Mouse (Mus musculus) heart, embryonic 14.5 days (tissue): ENCODE data around the gene Tbcb. TPM values are rescaled to one million over a fixed set of nuclear protein-coding genes. Genes with fewer than 3 reads are reported as not detected.
"Not testable (repeated sequence)": the region's sequence is repeated elsewhere in the genome, so short reads cannot be mapped to it uniquely, and the experiment has no call there.

ENCODE experiments used
- ATAC-seq: fragments of 200-750 bp; cut with Nextera tagmentation; 2 replicates; pipeline ENCODE4 v1.8.0; 2017; ENCODE audit warnings: low read depth, moderate TSS enrichment; ENCODE audit not compliant: insufficient number of reproducible peaks, insufficient read depth, low FRiP score
- H3K27ac ChIP-seq, 2 experiments: fragments of 200-500 bp in 1 of 2; fragments of 300-500 bp in 1 of 2; sonication (generic) in 1 of 2; replicated peaks in 1 of 2; 2 replicates each; pipeline ENCODE4 v1.5.1; 2012 to 2014; ENCODE audit warnings: low read depth in 2 of 2, low read length in 2 of 2, control low read depth in 1 of 2, mild to moderate bottlenecking in 1 of 2, mixed read lengths in 1 of 2; ENCODE audit not compliant: control insufficient read depth in 1 of 2, insufficient read depth in 1 of 2
- H3K27me3 ChIP-seq: fragments of 300-500 bp; sonication (generic); 2 replicates; pipeline ENCODE4 v1.6.1; 2014; ENCODE audit warnings: mild to moderate bottlenecking, low read length, control low read depth; ENCODE audit not compliant: control insufficient read depth, insufficient read depth
- H3K36me3 ChIP-seq: fragments of 300-500 bp; sonication (generic); 2 replicates; pipeline ENCODE4 v1.6.1; 2014; ENCODE audit warnings: mild to moderate bottlenecking, control low read depth, low read length, mixed read lengths; ENCODE audit not compliant: control insufficient read depth, insufficient read depth
- H3K4me1 ChIP-seq, 2 experiments: fragments of 200-500 bp in 1 of 2; fragments of 300-500 bp in 1 of 2; sonication (generic) in 1 of 2; 2 replicates each; pipeline ENCODE4 v1.6.1; 2012 to 2014; ENCODE audit warnings: low read length in 2 of 2, control low read depth in 1 of 2, mixed read lengths in 1 of 2; ENCODE audit not compliant: control insufficient read depth in 2 of 2, insufficient read depth in 2 of 2
- H3K4me2 ChIP-seq: fragments of 300-500 bp; sonication (generic); 2 replicates; pipeline ENCODE4 v1.6.1; 2014; ENCODE audit warnings: mild to moderate bottlenecking, low read length
- H3K4me3 ChIP-seq, 2 experiments: fragments of 200-500 bp in 1 of 2; fragments of 300-500 bp in 1 of 2; sonication (generic) in 1 of 2; 2 replicates each; pipeline ENCODE4 v1.5.1; 2012 to 2014; ENCODE audit warnings: low read length in 2 of 2, mild to moderate bottlenecking in 2 of 2, control low read depth in 1 of 2, low read depth in 1 of 2, moderate library complexity in 1 of 2; ENCODE audit not compliant: control insufficient read depth in 1 of 2, insufficient read depth in 1 of 2
- H3K9ac ChIP-seq: fragments of 300-500 bp; sonication (generic); 2 replicates; pipeline ENCODE4 v1.6.1; 2014; ENCODE audit warnings: mild to moderate bottlenecking, low read length
- H3K9me3 ChIP-seq: fragments of 300-500 bp; sonication (generic); 2 replicates; pipeline ENCODE4 v1.6.1; 2016; ENCODE audit warnings: low read length, control low read depth; ENCODE audit not compliant: control insufficient read depth
- WGBS: fragments of 180-500 bp; shearing (Covaris S2); extraction: QIAGEN DNeasy Blood & Tissue Kit; methylation state at CpG from one replicate; pipeline ENCODE4 v1.1.7; 2014; 5-methylcytosine and 5-hydroxymethylcytosine counted together
- polyA plus RNA-seq: library from polyadenylated mRNA; unstranded; fragments of >200 nt; fragmentation: Nextera tagmentation; extraction: Ambion mirVana; gene quantifications from 2 replicates; pipeline ENCODE4 v1.2.1, GENCODE M21; 2014

The Tbcb gene
- polyA plus RNA-seq, 1 experiment from 2014 or later: 137 TPM

GRCm38 (mm10) chr7:30213881-30214280 is 18.2 kb downstream of the Tbcb start:
- Histone ChIP-seq H3K4me1 (peaks cover under 1 to 3% of the 10 kb centered on the region in 2 experiments; a peak in 2 of 4 replicates), H3K27me3 (no peaks in the 10 kb centered on the region), H3K4me3 (no peak overlapping the region), H3K27ac (no peak overlapping the region), H3K9ac (no peak overlapping the region), H3K4me2 (no peak overlapping the region), H3K36me3 (no peaks in the 10 kb centered on the region), H3K9me3 (no peaks in the 10 kb centered on the region)
- ATAC-seq: no peak
- 70% methylated on average over 3 of the region's 3 CpGs for WGBS

GRCm38 (mm10) chr7:30211025-30211424 is 21.0 kb downstream of the Tbcb start:
- no peak overlapping the region for H3K4me3 ChIP-seq
- H3K4me1 ChIP-seq: no peaks in the 10 kb centered on the region
- H3K36me3 ChIP-seq: no peaks in the 10 kb centered on the region
- H3K27ac ChIP-seq: no peak overlapping the region
- no peaks in the 10 kb centered on the region for H3K27me3 ChIP-seq
- H3K4me2 ChIP-seq: no peak overlapping the region
- 24% methylated on average over 4 of the region's 4 CpGs for WGBS
- H3K9ac ChIP-seq: no peak overlapping the region
- ATAC-seq: no peak
- H3K9me3 ChIP-seq: no peaks in the 10 kb centered on the region

GRCm38 (mm10) chr7:30206364-30206763 is 25.7 kb downstream of the Tbcb start:
- H3K36me3 ChIP-seq, H3K27me3 ChIP-seq, H3K9me3 ChIP-seq, H3K9ac ChIP-seq, ATAC-seq, H3K4me1 ChIP-seq, H3K4me2 ChIP-seq, H3K4me3 ChIP-seq, H3K27ac ChIP-seq: not testable (repeated sequence)
- WGBS: 49% methylated on average over 5 of the region's 5 CpGs

- no peak overlapping the region for H3K4me2 ChIP-seq
- no peak for ATAC-seq
- H3K9ac ChIP-seq: no peak overlapping the region
- no peaks in the 10 kb centered on the region for H3K9me3 ChIP-seq
- no peaks in the 10 kb centered on the region for H3K27me3 ChIP-seq
- H3K4me1 ChIP-seq: peaks cover 7% of the 10 kb centered on the region in 2 experiments; a peak in 3 of 4 replicates
- no peak overlapping the region for H3K27ac ChIP-seq
- 3% methylated on average over 2 of the region's 2 CpGs for WGBS
- no peak overlapping the region for H3K4me3 ChIP-seq
- H3K36me3 ChIP-seq: no peaks in the 10 kb centered on the region
Observed at GRCm38 (mm10) chr7:30205383-30205782, 26.7 kb downstream of the Tbcb start.

- Histone ChIP-seq H3K36me3 (no peaks in the 10 kb centered on the region), H3K4me3 (no peak overlapping the region), H3K27me3 (no peaks in the 10 kb centered on the region), H3K9me3 (no peaks in the 10 kb centered on the region), H3K4me1 (peaks cover 7% of the 10 kb centered on the region in 2 experiments; a peak in 3 of 4 replicates), H3K27ac (no peak overlapping the region), H3K9ac (peak overlapping the region; percentile 30; the same call in 1 of the 2 replicates), H3K4me2 (peak overlapping the region; percentile 44)
- 9% methylated on average over 8 of the region's 8 CpGs for WGBS
- no peak for ATAC-seq
Observed at GRCm38 (mm10) chr7:30204380-30204779, 27.7 kb downstream of the Tbcb start.

- H3K27ac ChIP-seq: peak overlapping the region in 1 of 2 experiments; percentile 22; a peak in 1 of 4 replicates
- H3K4me1 ChIP-seq: peaks cover 9 to 10% of the 10 kb centered on the region in 2 experiments; a peak in 3 of 4 replicates
- H3K36me3 ChIP-seq: no peaks in the 10 kb centered on the region
- H3K4me2 ChIP-seq: no peak overlapping the region
- no peak overlapping the region for H3K4me3 ChIP-seq
- no peak for ATAC-seq
- no peak overlapping the region for H3K9ac ChIP-seq
- no peaks in the 10 kb centered on the region for H3K27me3 ChIP-seq
- H3K9me3 ChIP-seq: no peaks in the 10 kb centered on the region
- WGBS: 61% methylated on average over 11 of the region's 11 CpGs
Observed at GRCm38 (mm10) chr7:30202895-30203690, 29.0 kb downstream of the Tbcb start.

GRCm38 (mm10) chr7:30200661-30201060 is 31.4 kb downstream of the Tbcb start:
- H3K4me1 ChIP-seq: peaks cover 10 to 13% of the 10 kb centered on the region in 2 experiments; a peak in 3 of 4 replicates
- H3K4me3 ChIP-seq, ATAC-seq, H3K9me3 ChIP-seq, H3K36me3 ChIP-seq, H3K27ac ChIP-seq, H3K27me3 ChIP-seq, H3K4me2 ChIP-seq, H3K9ac ChIP-seq: not testable (repeated sequence)
- WGBS: 85% methylated on average over 5 of the region's 5 CpGs
